9 mouse cellular contexts compared by ENCODE assay signal in the genomic region with DNA sequence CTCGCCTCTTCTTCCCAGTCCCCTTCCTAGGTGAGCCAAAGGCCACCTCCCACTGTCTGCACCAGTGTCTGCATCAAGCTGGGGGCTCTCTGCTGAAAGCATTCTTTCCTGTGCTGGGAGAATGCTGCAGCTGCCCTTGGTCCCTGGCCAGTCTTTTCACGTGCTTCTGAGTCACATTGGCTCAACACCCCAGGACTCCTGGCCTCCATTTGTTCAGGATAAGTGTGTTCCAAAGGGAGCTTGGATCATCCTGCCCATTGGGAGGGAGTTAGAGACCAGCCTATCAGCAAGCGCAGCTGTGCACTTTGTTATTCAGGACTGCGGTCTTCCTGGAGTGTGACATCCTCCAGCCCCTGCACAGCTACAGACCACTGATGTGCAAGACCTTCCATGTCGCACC. TPM values are rescaled to one million over a fixed set of nuclear protein-coding genes. Genes with fewer than 3 reads are reported as not detected.
DNase-seq lines count a peak whose midpoint lies in the region; ATAC-seq lines count a peak whose summit lies in the region.
"Had no signal": no experiment of that assay in that cellular context is flagged by ENCODE, and none has a peak within 500 bp of the region (broad histone marks: within the 10 kb centered on the region; RNA-seq: fewer than 3 reads in every experiment).

No protein-coding gene starts in this region.

- peak; percentile 28; the same call in 1 of the 2 replicates for ATAC-seq in forebrain, embryonic 16.5 days
- ATAC-seq in forebrain, embryonic 13.5 days, result no peak
- ATAC-seq in heart, embryonic 15.5 days (replicated peaks; ENCODE audit: insufficient number of reproducible peaks, insufficient read depth, low FRiP score, low read depth), result peak; percentile 68
- ATAC-seq in megakaryocyte-erythroid progenitor cell, adult 5-6 weeks (replicated peaks; ENCODE audit: low FRiP score, low TSS enrichment, poor library complexity, severe bottlenecking), result no peak
- ATAC-seq in inflammation-experienced regulatory T-cells, adult 6 months, result no peak

- no peak overlapping the region for H3K4me2 ChIP-seq in forebrain, embryonic 16.5 days (ENCODE audit: low read length)
- H3K4me2 ChIP-seq in forebrain, embryonic 13.5 days, result no peak overlapping the region
- H3K4me2 ChIP-seq in heart, embryonic 15.5 days, result no peak overlapping the region

- 24% methylated on average over 5 of the region's 5 CpGs for WGBS in forebrain, embryonic 16.5 days
- WGBS in forebrain, embryonic 13.5 days, result 35% methylated on average over 5 of the region's 5 CpGs
- 35% methylated on average over 5 of the region's 5 CpGs for WGBS in heart, embryonic 15.5 days

- no peaks in the 10 kb centered on the region for H3K36me3 ChIP-seq in forebrain, embryonic 16.5 days (ENCODE audit: control insufficient read depth, insufficient read depth)
- no peaks in the 10 kb centered on the region for H3K36me3 ChIP-seq in forebrain, embryonic 13.5 days (ENCODE audit: poor library complexity, severe bottlenecking)
- H3K36me3 ChIP-seq in heart, embryonic 15.5 days, result 0 out of 2 replicates have a peak, but pooled peaks cover 9% of the 10 kb centered on the region

- no peak overlapping the region for H3K27ac ChIP-seq in forebrain, embryonic 16.5 days (ENCODE audit: low read length)
- no peak overlapping the region for H3K27ac ChIP-seq in forebrain, embryonic 13.5 days
- no peak overlapping the region; the same call in 1 of the 2 replicates for H3K27ac ChIP-seq in heart, embryonic 15.5 days

- H3K4me3 ChIP-seq in forebrain, embryonic 16.5 days (replicated peaks; ENCODE audit: low read length), result no peak overlapping the region
- H3K4me3 ChIP-seq in forebrain, embryonic 13.5 days, result no peak overlapping the region
- H3K4me3 ChIP-seq in heart, embryonic 15.5 days, result no peak overlapping the region

- no peaks in the 10 kb centered on the region for H3K9me3 ChIP-seq in forebrain, embryonic 16.5 days (ENCODE audit: control insufficient read depth, low read length)
- no peaks in the 10 kb centered on the region for H3K9me3 ChIP-seq in forebrain, embryonic 13.5 days (replicated peaks)
- H3K9me3 ChIP-seq in heart, embryonic 15.5 days (replicated peaks), result no peaks in the 10 kb centered on the region

- DNase-seq in right cerebral cortex, postnatal 10 days (ENCODE audit: low spot score in 2 of 2), result peak; percentile 47 to 56
- DNase-seq in right cerebral cortex, postnatal 4 days, result no peak
- DNase-seq in lung, postnatal 4 days, result peak; percentile 54 to 74

- no peaks in the 10 kb centered on the region for H3K4me1 ChIP-seq in forebrain, embryonic 16.5 days (replicated peaks; ENCODE audit: control insufficient read depth, insufficient read depth, low read length)
- H3K4me1 ChIP-seq in forebrain, embryonic 13.5 days, result no peaks in the 10 kb centered on the region
- H3K4me1 ChIP-seq in heart, embryonic 15.5 days (replicated peaks), result 0 out of 2 replicates have a peak, but pooled peaks cover 6% of the 10 kb centered on the region

- no peaks in the 10 kb centered on the region for H3K27me3 ChIP-seq in forebrain, embryonic 16.5 days (replicated peaks; ENCODE audit: control insufficient read depth, insufficient read depth, low read length)
- no peaks in the 10 kb centered on the region for H3K27me3 ChIP-seq in forebrain, embryonic 13.5 days
- H3K27me3 ChIP-seq in heart, embryonic 15.5 days, result no peaks in the 10 kb centered on the region
- H3K27me3 ChIP-seq: CH12.LX had no signal

- no peak overlapping the region for H3K9ac ChIP-seq in forebrain, embryonic 16.5 days (replicated peaks; ENCODE audit: low read depth, low read length)
- no peak overlapping the region for H3K9ac ChIP-seq in forebrain, embryonic 13.5 days
- no peak overlapping the region for H3K9ac ChIP-seq in heart, embryonic 15.5 days

RNA-seq across cellular contexts. Expression of a gene that starts 21.6 kb away (rescaled TPM):
- polyA plus RNA-seq in forebrain, embryonic 16.5 days (2015; fragmentation: Nextera tagmentation; extraction: Ambion mirVana), result 1.1 and 4.4 TPM in 2 replicates
- 0.22 and 0.37 TPM in 2 replicates for polyA plus RNA-seq in forebrain, embryonic 13.5 days (2015; fragmentation: Nextera tagmentation; extraction: Ambion mirVana)
- polyA plus RNA-seq in heart, embryonic 15.5 days (2015; fragmentation: Nextera tagmentation; extraction: Ambion mirVana), result 32.7 and 45.9 TPM in 2 replicates
- total RNA-seq in megakaryocyte-erythroid progenitor cell, adult 5-6 weeks (2014; fragmentation: Nextera tagmentation), result 0.22 TPM in 1 of 2 replicates, not detected in the other
- 0.09 TPM in 1 of 2 replicates, not detected in the other for total RNA-seq in megakaryocyte-erythroid progenitor cell, adult 5-6 weeks (2017)
- polyA plus RNA-seq in inflammation-experienced regulatory T-cells, adult 6 months (2017; shearing (Covaris generic)), result under 1 TPM in 1 of 3 experiments, not detected in 2; 0.06 TPM

Comparison
In these comparisons a context has a peak if more than half of its experiments do, and no peak if none do; other contexts are left out.
1. ATAC-seq: peak in forebrain, embryonic 16.5 days (single experiment) and heart, embryonic 15.5 days (single experiment); none in forebrain, embryonic 13.5 days (single experiment), megakaryocyte-erythroid progenitor cell, adult 5-6 weeks (single experiment) and inflammation-experienced regulatory T-cells, adult 6 months (single experiment).